Mouse (Mus musculus) stomach, embryonic 16.5 days (tissue): ENCODE results near the gene Lsmem1. TPM values are rescaled to one million over a fixed set of nuclear protein-coding genes. Genes with fewer than 3 reads are reported as not detected.
A peak's percentile ranks its signal among the peaks of the same experiment; 100 is the strongest.

Experiments used
- ATAC-seq: fragments of 200-750 bp; cut with Nextera tagmentation; 2 replicates; pipeline ENCODE4 v1.8.0; 2017; ENCODE audit warnings: moderate number of reproducible peaks, moderate TSS enrichment; ENCODE audit not compliant: insufficient read depth, low FRiP score
- H3K27ac ChIP-seq: fragments of 300-500 bp; sonication (generic); 2 replicates; pipeline ENCODE4 v1.5.1; 2014; ENCODE audit warnings: low read length
- H3K27me3 ChIP-seq: fragments of 300-500 bp; sonication (generic); 2 replicates; pipeline ENCODE4 v1.6.1; 2014; ENCODE audit warnings: low read length, control low read depth, mixed read lengths; ENCODE audit not compliant: control insufficient read depth, insufficient read depth
- H3K36me3 ChIP-seq: fragments of 300-500 bp; sonication (generic); 2 replicates; pipeline ENCODE4 v1.6.1; 2014; ENCODE audit warnings: low read length; ENCODE audit not compliant: control insufficient read depth, insufficient read depth
- H3K4me1 ChIP-seq: fragments of 300-500 bp; sonication (generic); 2 replicates; pipeline ENCODE4 v1.6.1; 2014; ENCODE audit warnings: low read length, control low read depth, mixed read lengths; ENCODE audit not compliant: control insufficient read depth, insufficient read depth
- H3K4me2 ChIP-seq: fragments of 300-500 bp; sonication (generic); 2 replicates; pipeline ENCODE4 v1.6.1; 2014; ENCODE audit warnings: low read depth, low read length, mixed read lengths
- H3K4me3 ChIP-seq: fragments of 300-500 bp; sonication (generic); replicated peaks from 2 replicates; pipeline ENCODE4 v1.5.1; 2014; ENCODE audit warnings: mild to moderate bottlenecking, low read length
- H3K9ac ChIP-seq: fragments of 300-500 bp; sonication (generic); 2 replicates; pipeline ENCODE4 v1.6.1; 2014; ENCODE audit warnings: low read length
- H3K9me3 ChIP-seq: fragments of 300-500 bp; sonication (generic); replicated peaks from 2 replicates; pipeline ENCODE4 v1.6.1; 2016; ENCODE audit warnings: low read length, control low read depth; ENCODE audit not compliant: control insufficient read depth
- WGBS: fragments of 180-500 bp; shearing (Covaris S2); extraction: QIAGEN DNeasy Blood & Tissue Kit; methylation state at CpG from one replicate; pipeline ENCODE4 v1.1.7; 2014; 5-methylcytosine and 5-hydroxymethylcytosine counted together
- polyA plus RNA-seq: library from polyadenylated mRNA; unstranded; fragments of >200 nt; fragmentation: Nextera tagmentation; extraction: Ambion mirVana; gene quantifications from 2 replicates; pipeline ENCODE4 v1.2.1, GENCODE M21; 2015

Gene Lsmem1
- polyA plus RNA-seq, 1 experiment from 2014 or later = 0.68 TPM

GRCm38 (mm10) chr12:40220001-40220570 is 20.8 kb upstream of the Lsmem1 start:
- peak overlapping the region; percentile 73 for H3K4me2 ChIP-seq
- no peak for ATAC-seq
- H3K36me3 ChIP-seq = peaks cover 10% of the 10 kb centered on the region; the same call in 1 of the 2 replicates
- H3K27ac ChIP-seq = no peak overlapping the region
- 24% methylated on average over 3 of the region's 3 CpGs for WGBS
- H3K4me3 ChIP-seq = peak overlapping the region; percentile 29
- no peak overlapping the region for H3K9ac ChIP-seq
- no peaks in the 10 kb centered on the region for H3K9me3 ChIP-seq
- H3K4me1 ChIP-seq = peaks cover 9% of the 10 kb centered on the region
- no peaks in the 10 kb centered on the region for H3K27me3 ChIP-seq

- Histone ChIP-seq H3K27me3 (no peaks in the 10 kb centered on the region), H3K4me1 (peaks cover 6% of the 10 kb centered on the region), H3K4me2 (no peak overlapping the region), H3K9me3 (no peaks in the 10 kb centered on the region), H3K36me3 (peaks cover 25% of the 10 kb centered on the region), H3K27ac (no peak overlapping the region), H3K4me3 (no peak overlapping the region), H3K9ac (no peak overlapping the region)
- WGBS = 58% methylated on average over 2 of the region's 2 CpGs
- ATAC-seq = no peak
These were observed 19.2 kb upstream of the Lsmem1 start for GRCm38 (mm10) chr12:40218430-40218945.

- ATAC-seq = no peak
- WGBS = 95% methylated on average over 2 of the region's 2 CpGs
- no peak overlapping the region for H3K27ac ChIP-seq
These were observed 18.5 kb upstream of the Lsmem1 start for GRCm38 (mm10) chr12:40217776-40218175.

GRCm38 (mm10) chr12:40214888-40215876 is 15.9 kb upstream of the Lsmem1 start:
- Histone ChIP-seq H3K4me3 (no peak overlapping the region), H3K27ac (no peak overlapping the region), H3K4me1 (peaks cover 1% of the 10 kb centered on the region), H3K9me3 (no peaks in the 10 kb centered on the region), H3K9ac (no peak overlapping the region), H3K36me3 (peaks cover 42% of the 10 kb centered on the region), H3K4me2 (no peak overlapping the region), H3K27me3 (no peaks in the 10 kb centered on the region)
- WGBS = 93% methylated on average over 15 of the region's 15 CpGs
- ATAC-seq = no peak

More at GRCm38 (mm10) chr12:40217776-40218175, 18.5 kb upstream of the Lsmem1 start:
- Histone ChIP-seq H3K9ac (no peak overlapping the region), H3K9me3 (no peaks in the 10 kb centered on the region), H3K4me1 (peaks cover 6% of the 10 kb centered on the region), H3K27me3 (no peaks in the 10 kb centered on the region), H3K4me2 (no peak overlapping the region), H3K36me3 (peaks cover 31% of the 10 kb centered on the region), H3K4me3 (no peak overlapping the region)

GRCm38 (mm10) chr12:40209049-40209448 is 9.8 kb upstream of the Lsmem1 start:
- no peak overlapping the region for H3K4me3 ChIP-seq
- no peaks in the 10 kb centered on the region for H3K9me3 ChIP-seq
- H3K4me2 ChIP-seq = no peak overlapping the region
- H3K9ac ChIP-seq = no peak overlapping the region
- WGBS = 89% methylated on average over 3 of the region's 3 CpGs
- H3K4me1 ChIP-seq = no peaks in the 10 kb centered on the region
- peaks cover 31% of the 10 kb centered on the region for H3K36me3 ChIP-seq
- no peaks in the 10 kb centered on the region for H3K27me3 ChIP-seq
- no peak for ATAC-seq
- H3K27ac ChIP-seq = no peak overlapping the region

- no peaks in the 10 kb centered on the region for H3K4me1 ChIP-seq
- H3K27ac ChIP-seq = no peak overlapping the region
- H3K4me2 ChIP-seq = no peak overlapping the region
- no peak overlapping the region for H3K9ac ChIP-seq
- H3K9me3 ChIP-seq = no peaks in the 10 kb centered on the region
- no peaks in the 10 kb centered on the region for H3K27me3 ChIP-seq
- H3K4me3 ChIP-seq = no peak overlapping the region
- H3K36me3 ChIP-seq = peaks cover 27% of the 10 kb centered on the region
- ATAC-seq = no peak
- WGBS = 93% methylated on average over 4 of the region's 4 CpGs
These were observed 8.6 kb upstream of the Lsmem1 start for GRCm38 (mm10) chr12:40207909-40208308.

GRCm38 (mm10) chr12:40202161-40203035 is 3.1 kb upstream of the Lsmem1 start:
- no peak overlapping the region for H3K9ac ChIP-seq
- H3K36me3 ChIP-seq = peaks cover 14% of the 10 kb centered on the region
- no peak overlapping the region for H3K27ac ChIP-seq
- no peaks in the 10 kb centered on the region for H3K4me1 ChIP-seq
- no peaks in the 10 kb centered on the region for H3K9me3 ChIP-seq
- no peak overlapping the region for H3K4me3 ChIP-seq
- no peak for ATAC-seq
- 84% methylated on average over 7 of the region's 7 CpGs for WGBS
- no peak overlapping the region for H3K4me2 ChIP-seq
- no peaks in the 10 kb centered on the region for H3K27me3 ChIP-seq

GRCm38 (mm10) chr12:40200484-40201235 is 1.4 kb upstream of the Lsmem1 start:
- Histone ChIP-seq H3K36me3 (0 out of 2 replicates have a peak, but pooled peaks cover 6% of the 10 kb centered on the region), H3K4me2 (no peak overlapping the region), H3K9ac (no peak overlapping the region), H3K4me3 (no peak overlapping the region), H3K4me1 (no peaks in the 10 kb centered on the region), H3K27ac (no peak overlapping the region), H3K9me3 (no peaks in the 10 kb centered on the region), H3K27me3 (no peaks in the 10 kb centered on the region)
- ATAC-seq = no peak
- 80% methylated on average over 6 of the region's 6 CpGs for WGBS
